Mouse (Mus musculus) heart, embryonic 13.5 days (tissue): ENCODE measurements around the gene Fam227a. TPM values are rescaled to one million over a fixed set of nuclear protein-coding genes. Genes with fewer than 3 reads are reported as not detected.

Experiments
- ATAC-seq: fragments of 200-750 bp; cut with Nextera tagmentation; 2 replicates; pipeline ENCODE4 v1.8.0; 2017; ENCODE audit warnings: moderate TSS enrichment; ENCODE audit not compliant: insufficient number of reproducible peaks, low FRiP score, low TSS enrichment; ENCODE audit errors: extremely low read depth
- H3K27ac ChIP-seq: fragments of 300-500 bp; sonication (generic); replicated peaks from 2 replicates; pipeline ENCODE4 v1.5.1; 2015; ENCODE audit warnings: moderate library complexity, mild to moderate bottlenecking, inconsistent platforms
- H3K27me3 ChIP-seq: fragments of 300-500 bp; sonication (generic); replicated peaks from 2 replicates; pipeline ENCODE4 v1.6.1; 2015; ENCODE audit warnings: mild to moderate bottlenecking, inconsistent platforms
- H3K36me3 ChIP-seq: fragments of 300-500 bp; sonication (generic); 2 replicates; pipeline ENCODE4 v1.6.1; 2015; ENCODE audit warnings: mild to moderate bottlenecking, inconsistent platforms
- H3K4me1 ChIP-seq: fragments of 300-500 bp; sonication (generic); 2 replicates; pipeline ENCODE4 v1.6.1; 2015; ENCODE audit warnings: inconsistent platforms
- H3K4me2 ChIP-seq: fragments of 300-500 bp; sonication (generic); 2 replicates; pipeline ENCODE4 v1.6.1; 2015; ENCODE audit warnings: inconsistent platforms, mild to moderate bottlenecking, moderate library complexity
- H3K4me3 ChIP-seq: fragments of 300-500 bp; sonication (generic); 2 replicates; pipeline ENCODE4 v1.5.1; 2015; ENCODE audit warnings: moderate library complexity, mild to moderate bottlenecking, inconsistent platforms
- H3K9ac ChIP-seq: fragments of 300-500 bp; sonication (generic); 2 replicates; pipeline ENCODE4 v1.6.1; 2015; ENCODE audit warnings: inconsistent platforms, mild to moderate bottlenecking, moderate library complexity
- H3K9me3 ChIP-seq: fragments of 300-500 bp; sonication (generic); 2 replicates; pipeline ENCODE4 v1.6.1; 2016; ENCODE audit warnings: inconsistent platforms
- WGBS: fragments of 180-500 bp; shearing (Covaris S2); methylation state at CpG from one replicate; pipeline ENCODE4 v1.1.7; 2015; ENCODE audit warnings: mixed read lengths; 5-methylcytosine and 5-hydroxymethylcytosine counted together
- polyA plus RNA-seq: library from polyadenylated mRNA; unstranded; fragments of >200 nt; fragmentation: Nextera tagmentation; extraction: Ambion mirVana; gene quantifications from 2 replicates; pipeline ENCODE4 v1.2.1, GENCODE M21; 2015

Fam227a gene
- polyA plus RNA-seq, 1 experiment from 2014 or later: 1.1 TPM

DNA sequence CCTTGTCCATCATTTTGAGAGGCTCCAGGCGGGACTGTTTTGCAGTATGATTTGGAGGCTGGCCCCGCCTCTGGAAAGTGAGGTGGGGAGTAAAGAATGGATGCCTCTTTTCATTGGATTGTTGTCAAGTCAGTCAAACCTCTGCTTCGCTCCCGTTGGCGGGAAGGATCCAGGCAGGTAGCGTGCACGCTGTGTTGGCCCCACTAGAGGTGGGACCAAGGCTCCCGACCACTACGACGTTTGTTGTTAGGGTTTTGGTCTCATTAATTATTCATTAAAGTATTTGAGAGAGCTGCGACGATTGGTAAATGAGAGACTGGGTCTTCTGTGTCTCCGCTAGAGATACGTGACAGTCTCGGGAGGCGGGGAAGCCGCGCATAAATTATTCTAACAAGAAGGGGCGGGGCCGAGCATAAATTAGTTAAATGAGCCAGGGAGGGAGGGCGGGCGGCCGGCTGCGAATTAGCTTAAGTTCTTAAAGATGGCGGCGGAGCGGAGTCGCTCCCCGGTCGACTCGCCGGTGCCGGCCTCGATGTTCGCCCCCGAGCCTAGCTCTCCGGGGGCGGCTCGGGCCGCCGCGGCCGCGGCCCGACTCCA, 31.8 kb upstream of the Fam227a start, which contains the start of gene Gtpbp1:
TSS of gene Gtpbp1 (plus strand) at position 420 of the 597 bp plus-strand sequence.
- H3K9ac ChIP-seq: peak within 1 kb of the TSS; percentile 96
- ATAC-seq: peak; percentile 87
- peak within 1 kb of the TSS; percentile 86 for H3K27ac ChIP-seq
- WGBS: under 1% methylated on average over 45 of the region's 45 CpGs
- peak within 1 kb of the TSS; percentile 93 for H3K4me3 ChIP-seq
- no peaks in the 10 kb centered on the region for H3K27me3 ChIP-seq
- no peaks in the 10 kb centered on the region for H3K9me3 ChIP-seq
- H3K4me2 ChIP-seq: peak within 1 kb of the TSS; percentile 85
- peaks cover 13% of the 10 kb centered on the region for H3K36me3 ChIP-seq
- H3K4me1 ChIP-seq: peaks cover 67% of the 10 kb centered on the region

GRCm38 (mm10) chr15:79689662-79690425, 31.1 kb upstream of the Fam227a start:
- peak overlapping the region; percentile 66 for H3K9ac ChIP-seq
- H3K27me3 ChIP-seq: no peaks in the 10 kb centered on the region
- peak overlapping the region; percentile 77 for H3K27ac ChIP-seq
- ATAC-seq: no peak
- no peaks in the 10 kb centered on the region for H3K9me3 ChIP-seq
- H3K4me2 ChIP-seq: peak overlapping the region; percentile 85
- H3K4me1 ChIP-seq: peaks cover 67% of the 10 kb centered on the region
- H3K4me3 ChIP-seq: peak overlapping the region; percentile 93
- H3K36me3 ChIP-seq: peaks cover 6% of the 10 kb centered on the region
- 15% methylated on average over 24 of the region's 24 CpGs for WGBS

DNA sequence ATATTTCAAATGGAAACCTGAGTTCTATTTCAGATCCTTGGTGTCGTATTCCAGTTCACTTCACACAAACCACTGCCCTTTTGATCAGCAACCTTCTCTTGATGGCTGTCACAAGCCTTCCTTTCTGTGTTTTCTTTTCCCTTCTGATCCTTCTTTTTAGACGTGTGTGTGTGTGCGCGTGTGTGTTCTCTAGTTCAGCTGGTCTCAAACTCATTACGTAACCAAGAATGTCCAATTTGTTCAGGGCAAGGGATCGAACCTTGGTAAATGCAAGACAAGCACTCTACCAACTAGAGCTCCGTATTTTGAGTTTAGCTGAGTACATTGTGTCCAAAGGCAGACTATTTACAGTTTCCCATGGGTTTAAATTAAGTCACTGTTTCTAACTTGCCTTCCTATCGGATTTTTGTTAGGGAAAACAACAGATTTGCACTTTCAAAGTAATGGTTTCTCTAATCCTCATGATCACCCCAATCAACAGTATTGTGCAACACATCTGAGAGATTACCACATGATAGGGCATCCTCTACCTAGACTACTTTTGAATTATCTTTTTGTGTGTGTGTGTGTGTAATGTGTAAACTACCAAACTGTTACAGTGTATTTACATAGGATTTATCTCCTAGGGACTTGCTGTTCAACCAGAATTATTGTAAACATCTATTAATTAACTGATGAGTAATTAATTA, 29.7 kb upstream of the Fam227a start:
- peaks cover 67% of the 10 kb centered on the region for H3K4me1 ChIP-seq
- H3K27me3 ChIP-seq: no peaks in the 10 kb centered on the region
- peak overlapping the region; percentile 95 for H3K27ac ChIP-seq
- WGBS: 6% methylated on average over 8 of the region's 8 CpGs
- no peak for ATAC-seq
- H3K4me3 ChIP-seq: peak overlapping the region; percentile 83
- peak overlapping the region; percentile 98 for H3K9ac ChIP-seq
- no peaks in the 10 kb centered on the region for H3K9me3 ChIP-seq
- peak overlapping the region; percentile 95 for H3K4me2 ChIP-seq
- H3K36me3 ChIP-seq: no peaks in the 10 kb centered on the region

DNA sequence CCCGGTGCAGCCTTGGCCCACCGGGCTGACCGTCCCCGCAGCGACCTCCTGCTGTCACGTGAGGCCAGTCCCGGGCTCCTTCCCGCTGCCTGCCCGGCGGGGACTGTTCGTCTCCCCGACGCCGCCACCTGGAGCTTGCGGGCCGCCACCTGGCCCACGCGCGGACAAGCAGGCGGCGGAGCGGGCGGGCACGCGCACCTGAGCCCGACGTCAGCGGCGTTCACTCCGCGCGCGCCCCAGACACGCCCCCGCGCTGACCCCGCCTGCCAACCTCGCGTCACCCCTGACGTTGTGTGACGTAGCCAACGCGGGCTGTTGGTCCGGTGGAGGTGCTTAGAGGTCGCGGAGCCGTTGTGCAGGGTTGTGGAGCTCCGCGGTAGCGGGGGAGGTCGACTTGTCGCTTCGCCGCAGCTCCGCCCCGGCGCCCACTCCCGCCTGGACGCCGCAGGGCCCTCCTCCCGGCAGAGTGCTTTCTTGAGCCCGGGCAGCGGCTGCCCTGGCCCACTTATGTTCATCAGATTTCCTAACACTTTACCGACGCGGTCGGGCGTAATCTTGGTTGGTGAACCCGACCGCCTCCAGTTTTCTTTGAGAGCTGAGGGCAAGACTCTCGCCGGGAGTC, 29.0 kb upstream of the Fam227a start, which contains the start of gene Josd1:
TSS of gene Josd1 (minus strand) at position 274 of the 622 bp plus-strand sequence.
- H3K4me2 ChIP-seq: peak within 1 kb of the TSS; percentile 95
- H3K9ac ChIP-seq: peak within 1 kb of the TSS; percentile 98
- peak within 1 kb of the TSS; percentile 83 for H3K4me3 ChIP-seq
- no peaks in the 10 kb centered on the region for H3K36me3 ChIP-seq
- H3K27me3 ChIP-seq: no peaks in the 10 kb centered on the region
- no peaks in the 10 kb centered on the region for H3K9me3 ChIP-seq
- peak; percentile 76 for ATAC-seq
- peak within 1 kb of the TSS; percentile 95 for H3K27ac ChIP-seq
- H3K4me1 ChIP-seq: peaks cover 67% of the 10 kb centered on the region
- under 1% methylated on average over 72 of the region's 72 CpGs for WGBS

GRCm38 (mm10) chr15:79687175-79687574, 28.4 kb upstream of the Fam227a start:
- H3K4me3 ChIP-seq: peak overlapping the region; percentile 83
- peak overlapping the region; percentile 95 for H3K27ac ChIP-seq
- no peak for ATAC-seq
- H3K36me3 ChIP-seq: no peaks in the 10 kb centered on the region
- peaks cover 67% of the 10 kb centered on the region for H3K4me1 ChIP-seq
- peak overlapping the region; percentile 98 for H3K9ac ChIP-seq
- no peaks in the 10 kb centered on the region for H3K27me3 ChIP-seq
- under 1% methylated on average over 33 of the region's 33 CpGs for WGBS
- no peaks in the 10 kb centered on the region for H3K9me3 ChIP-seq
- peak overlapping the region; percentile 95 for H3K4me2 ChIP-seq

DNA sequence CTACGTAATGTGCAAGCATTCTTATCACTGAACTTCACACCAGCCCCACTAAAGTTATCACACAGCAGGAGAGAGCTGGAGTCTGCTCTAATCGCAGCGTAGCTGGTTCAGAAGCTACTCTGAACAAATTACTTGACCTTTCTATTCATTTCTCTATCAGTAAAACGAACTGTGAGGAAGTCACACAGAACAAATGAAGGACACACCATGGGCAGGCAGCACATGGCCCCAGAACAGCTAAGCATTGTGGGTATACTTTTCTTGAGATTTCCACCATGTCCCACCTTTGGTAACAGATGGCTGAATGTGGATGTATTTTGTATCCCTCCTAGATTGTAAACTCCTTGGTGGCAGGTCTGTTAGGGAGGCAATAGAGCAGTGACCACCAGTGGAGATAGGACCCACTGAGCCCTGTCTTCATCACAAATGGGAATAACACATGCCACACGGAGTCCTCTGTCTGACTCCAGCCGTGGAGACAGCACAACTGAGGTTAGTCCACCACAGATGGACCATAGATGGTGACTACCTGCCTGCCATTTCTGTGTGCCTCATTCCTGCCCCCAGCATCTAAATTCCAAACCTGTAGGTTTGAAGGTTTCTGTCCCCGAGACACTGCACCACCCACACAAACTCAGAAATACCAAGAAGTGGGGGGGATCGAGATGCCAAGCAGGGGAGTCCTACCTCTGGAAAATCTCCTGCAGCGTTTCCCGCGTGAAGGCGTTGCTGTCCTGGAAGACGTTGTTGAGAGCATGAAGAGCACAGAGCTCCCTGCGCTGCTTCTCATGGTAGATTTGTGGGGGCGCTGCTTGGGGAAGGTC, 27.5 kb upstream of the Fam227a start:
- Histone ChIP-seq H3K27me3 (no peaks in the 10 kb centered on the region), H3K4me1 (peaks cover 68% of the 10 kb centered on the region), H3K4me2 (peak overlapping the region; percentile 95), H3K9me3 (no peaks in the 10 kb centered on the region), H3K27ac (peak overlapping the region; percentile 95), H3K4me3 (peak overlapping the region; percentile 83), H3K36me3 (no peaks in the 10 kb centered on the region), H3K9ac (peak overlapping the region; percentile 98)
- 4% methylated on average over 15 of the region's 15 CpGs for WGBS
- no peak for ATAC-seq

DNA sequence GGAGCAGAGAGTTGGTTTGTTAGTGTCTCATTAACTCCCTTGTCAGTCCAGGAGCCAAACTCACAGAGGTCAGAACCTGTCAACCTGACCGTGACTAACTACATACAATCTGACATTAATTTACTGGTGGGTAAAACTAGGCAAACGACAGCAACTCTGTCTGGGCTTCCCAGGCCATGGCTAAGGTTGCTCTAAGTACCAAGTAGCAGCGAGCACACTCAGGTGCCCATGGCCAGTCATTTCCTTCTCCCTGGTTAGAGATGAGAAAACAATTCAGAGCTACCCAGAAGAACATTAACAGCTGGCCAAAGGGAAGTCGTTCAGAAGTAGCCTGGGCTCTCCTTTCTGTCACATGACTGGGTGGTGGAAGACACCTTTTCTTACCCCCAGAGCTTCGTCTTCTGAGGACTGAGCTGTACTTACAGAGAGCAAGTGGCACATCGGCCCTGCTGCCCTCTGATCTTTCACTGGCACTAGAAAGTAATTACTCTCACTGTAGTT, 26.4 kb upstream of the Fam227a start:
- H3K36me3 ChIP-seq: 0 out of 2 replicates have a peak, but pooled peaks cover 2% of the 10 kb centered on the region
- H3K9me3 ChIP-seq: no peaks in the 10 kb centered on the region
- ATAC-seq: no peak
- peak overlapping the region; percentile 95 for H3K4me2 ChIP-seq
- H3K9ac ChIP-seq: peak overlapping the region; percentile 98
- no peaks in the 10 kb centered on the region for H3K27me3 ChIP-seq
- H3K4me3 ChIP-seq: peak overlapping the region; percentile 83
- H3K27ac ChIP-seq: peak overlapping the region; percentile 95
- H3K4me1 ChIP-seq: peaks cover 77% of the 10 kb centered on the region
- 30% methylated on average over 6 of the region's 6 CpGs for WGBS

DNA sequence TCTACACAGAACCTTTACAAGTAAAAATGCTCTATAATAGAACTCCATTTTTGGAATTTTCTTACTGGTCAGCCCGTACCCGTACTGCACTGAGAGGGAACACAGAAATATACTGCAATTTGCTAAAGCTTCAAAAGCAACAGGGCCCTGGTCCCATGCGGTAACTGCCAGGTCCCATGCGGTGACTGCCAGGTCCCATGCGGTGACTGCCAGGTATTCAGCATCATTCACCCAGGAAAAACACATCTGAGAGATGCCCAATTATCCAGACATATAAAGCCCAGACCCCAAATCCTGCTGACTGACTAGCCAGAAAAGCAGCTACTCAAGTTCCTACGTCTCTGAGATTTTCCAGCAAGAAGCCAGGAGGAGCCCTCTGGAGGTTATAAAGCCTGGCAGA, 25.9 kb upstream of the Fam227a start:
- H3K9ac ChIP-seq: peak overlapping the region; percentile 98
- H3K4me2 ChIP-seq: peak overlapping the region; percentile 95
- peak overlapping the region; percentile 79 for H3K27ac ChIP-seq
- H3K4me3 ChIP-seq: peak overlapping the region; percentile 83
- no peaks in the 10 kb centered on the region for H3K27me3 ChIP-seq
- peaks cover 72% of the 10 kb centered on the region for H3K4me1 ChIP-seq
- no peak for ATAC-seq
- WGBS: 72% methylated on average over 6 of the region's 6 CpGs
- H3K36me3 ChIP-seq: 0 out of 2 replicates have a peak, but pooled peaks cover 4% of the 10 kb centered on the region
- H3K9me3 ChIP-seq: no peaks in the 10 kb centered on the region

DNA sequence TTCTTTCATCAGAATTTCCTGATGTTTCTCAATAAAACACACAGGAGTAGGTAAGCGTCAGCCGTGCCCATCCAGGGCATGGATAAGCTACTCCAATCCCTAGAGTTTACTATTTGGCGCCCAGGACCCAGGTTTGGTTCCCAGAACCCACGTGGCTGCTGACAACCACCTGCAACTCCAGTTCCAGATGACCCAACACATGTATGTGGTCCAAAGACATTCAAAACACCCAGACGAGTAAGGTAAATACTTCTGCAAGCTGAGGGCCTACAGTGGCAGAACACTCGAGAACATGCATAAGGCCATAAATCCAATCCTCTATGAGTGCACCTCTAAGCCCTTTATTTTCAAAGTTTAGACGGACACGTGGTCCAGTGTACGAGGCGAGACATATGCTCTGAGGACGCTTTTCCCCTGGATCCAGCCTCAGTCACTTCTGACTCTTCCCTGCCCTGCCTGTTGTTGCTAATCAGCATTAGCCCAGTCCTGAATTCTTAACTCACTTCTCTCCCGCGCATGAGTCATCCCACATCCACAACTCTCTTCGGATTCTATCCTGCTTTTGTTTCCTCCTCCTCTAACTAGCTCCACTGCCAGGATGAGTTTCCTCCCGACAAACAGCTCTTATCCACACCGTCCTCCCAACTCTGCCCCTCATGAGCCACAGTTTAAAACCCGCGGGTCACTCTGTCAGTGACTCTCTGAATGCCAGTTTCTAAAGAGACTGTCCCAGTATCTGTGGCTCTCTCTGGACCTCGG, 25.1 kb upstream of the Fam227a start:
- H3K4me1 ChIP-seq: peaks cover 68% of the 10 kb centered on the region
- H3K9ac ChIP-seq: peak overlapping the region; percentile 98
- H3K27ac ChIP-seq: peak overlapping the region; percentile 79
- peak overlapping the region; percentile 95 for H3K4me2 ChIP-seq
- H3K27me3 ChIP-seq: no peaks in the 10 kb centered on the region
- peak overlapping the region; percentile 83 for H3K4me3 ChIP-seq
- 35% methylated on average over 19 of the region's 19 CpGs for WGBS
- H3K9me3 ChIP-seq: no peaks in the 10 kb centered on the region
- H3K36me3 ChIP-seq: peaks cover 10% of the 10 kb centered on the region; the same call in 1 of the 2 replicates
- ATAC-seq: no peak
